Mouse (Mus musculus) CD8-positive naive resting alpha-beta T cell, adult 2 months (primary cell): Measurements from ENCODE around the gene Flna.
"Not testable (repeated sequence)": the region's sequence is repeated elsewhere in the genome, so short reads cannot be mapped to it uniquely, and the experiment has no call there.

ENCODE experiments used
- DNase-seq, 2 experiments: peaks; one replicate each; pipeline ENCODE4 v3.0.0; 2022; ENCODE audit warnings: low read depth in 2 of 2, low spot score in 2 of 2

Gene Flna

GRCm38 (mm10) chrX:74246693-74247092 lies 2.9 kb downstream of the Flna start:
- DNase-seq: no peak

GRCm38 (mm10) chrX:74246213-74246681 lies 3.4 kb downstream of the Flna start:
- peak; percentile 65 to 68 for DNase-seq

- peak; percentile 25 to 39 for DNase-seq
Observed at GRCm38 (mm10) chrX:74245687-74246086, 3.9 kb downstream of the Flna start.

- no peak for DNase-seq
Observed at GRCm38 (mm10) chrX:74245107-74245506, 4.5 kb downstream of the Flna start.

- peak in 1 of 2 experiments; percentile 20 for DNase-seq
Observed at GRCm38 (mm10) chrX:74244614-74245083, 5.0 kb downstream of the Flna start.

GRCm38 (mm10) chrX:74243807-74244206 lies 5.8 kb downstream of the Flna start:
- DNase-seq: peak; percentile 67 to 74

- DNase-seq: no peak
Observed at GRCm38 (mm10) chrX:74243396-74243795, 6.2 kb downstream of the Flna start.

- DNase-seq: no peak
Observed at GRCm38 (mm10) chrX:74240332-74240731, 9.3 kb downstream of the Flna start.

- no peak for DNase-seq
Observed at GRCm38 (mm10) chrX:74233196-74233595, 16.4 kb downstream of the Flna start.

- DNase-seq: no peak
Observed at GRCm38 (mm10) chrX:74230038-74230437, 19.6 kb downstream of the Flna start.

- not testable (repeated sequence) for DNase-seq
Observed at GRCm38 (mm10) chrX:74220099-74220498, 29.5 kb downstream of the Flna start.

- DNase-seq: no peak
Observed at GRCm38 (mm10) chrX:74219449-74219848, 30.2 kb downstream of the Flna start.

- DNase-seq: no peak
Observed at GRCm38 (mm10) chrX:74218496-74218895, 31.1 kb downstream of the Flna start.

GRCm38 (mm10) chrX:74203556-74203955 lies 46.1 kb downstream of the Flna start:
- DNase-seq: no peak

- DNase-seq: no peak
Observed at GRCm38 (mm10) chrX:74176959-74177358, 72.7 kb downstream of the Flna start, which contains the start of gene Tktl1. TSS of gene Tktl1 (plus strand) at chrX:74177259.
